Mouse (Mus musculus) stomach, postnatal 0 days (tissue): Measurements from ENCODE around the gene Iqca.

Source experiments
- CTCF ChIP-seq: IDR thresholded peaks from 2 replicates; pipeline ENCODE4 v1.5.1; 2016; ENCODE audit warnings: antibody characterized with exemption, low read depth, mild to moderate bottlenecking, moderate library complexity
- EP300 ChIP-seq: optimal IDR thresholded peaks from 2 replicates; pipeline ENCODE3; 2016; ENCODE audit warnings: antibody characterized with exemption

- TF ChIP-seq CTCF (no peak), EP300 (no peak)
These were observed 34.0 kb downstream of the Iqca start for GRCm38 (mm10) chr1:90119214-90119613.
